In the genomic region with DNA sequence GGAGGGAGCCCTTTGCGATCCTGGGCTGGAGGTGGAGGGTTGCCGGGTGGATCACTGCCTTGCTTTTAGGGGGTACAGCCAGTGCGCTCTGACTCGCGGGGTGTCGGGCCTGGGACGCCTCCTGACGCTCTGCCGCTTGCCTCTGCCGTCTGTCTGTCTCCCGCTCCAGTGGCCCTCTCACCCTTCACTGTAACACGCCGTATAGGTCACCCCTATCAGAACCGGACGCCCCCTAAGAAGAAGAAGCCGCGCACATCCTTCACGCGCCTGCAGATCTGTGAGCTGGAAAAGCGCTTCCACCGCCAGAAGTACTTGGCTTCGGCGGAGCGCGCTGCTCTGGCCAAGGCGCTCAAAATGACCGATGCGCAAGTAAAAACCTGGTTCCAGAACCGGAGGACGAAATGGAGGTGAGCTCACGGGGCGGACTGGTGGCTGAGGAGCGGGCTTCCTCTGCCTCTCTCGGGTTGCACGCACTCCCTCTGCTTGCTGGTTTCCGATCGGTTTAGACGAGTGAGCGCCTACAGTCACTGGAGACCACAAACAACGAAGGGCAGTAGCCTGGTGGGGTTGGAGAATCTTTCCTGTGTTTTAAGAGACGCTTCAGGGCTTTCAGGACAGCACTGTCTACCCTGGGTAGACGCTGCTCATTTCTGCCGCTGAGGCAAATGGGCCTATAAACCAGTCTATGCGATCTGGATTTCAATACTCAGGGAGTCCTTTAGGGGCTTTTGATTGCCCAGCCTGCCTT, we compare ENCODE assay signal across 11 mouse cellular contexts. TPM values are rescaled to one million over a fixed set of nuclear protein-coding genes. Genes with fewer than 3 reads are reported as not detected.
A peak's percentile ranks its signal among the peaks of the same experiment; 100 is the strongest.
DNase-seq lines count a peak whose midpoint lies in the region; ATAC-seq and TF ChIP-seq lines count a peak whose summit lies in the region.
"Had no signal": no experiment of that assay in that cellular context is flagged by ENCODE, and none has a peak within 500 bp of the region (broad histone marks: within the 10 kb centered on the region; RNA-seq: fewer than 3 reads in every experiment).

No protein-coding gene starts in this region.

- TF ChIP-seq POLR2A in spleen, adult 2 months (IDR thresholded peaks at IDR 0.05; ENCODE audit: low read depth, low read length) = no peak

- peaks cover 97% of the 10 kb centered on the region for H3K27me3 ChIP-seq in heart, embryonic 14.5 days (ENCODE audit: control insufficient read depth, insufficient read depth, low read length)
- H3K27me3 ChIP-seq in spleen, adult 2 months (ENCODE audit: control insufficient read depth, insufficient read depth, low read length) = peaks cover 31% of the 10 kb centered on the region
- peaks cover 100% of the 10 kb centered on the region for H3K27me3 ChIP-seq in limb, embryonic 10.5 days (ENCODE audit: low read depth, poor library complexity, severe bottlenecking)
- peaks cover 87% of the 10 kb centered on the region for H3K27me3 ChIP-seq in forebrain, embryonic 16.5 days (replicated peaks; ENCODE audit: control insufficient read depth, insufficient read depth, low read length)

- peaks cover 2 to 8% of the 10 kb centered on the region in 2 experiments; a peak in 3 of 4 replicates for H3K4me1 ChIP-seq in heart, embryonic 14.5 days (ENCODE audit: control insufficient read depth in 2 of 2, insufficient read depth in 2 of 2, low read length in 2 of 2)
- H3K4me1 ChIP-seq in spleen, adult 2 months (ENCODE audit: control insufficient read depth, insufficient read depth, insufficient read length) = no peaks in the 10 kb centered on the region
- H3K4me1 ChIP-seq in limb, embryonic 10.5 days = peaks cover 47% of the 10 kb centered on the region
- peaks cover 11% of the 10 kb centered on the region for H3K4me1 ChIP-seq in forebrain, embryonic 16.5 days (replicated peaks; ENCODE audit: control insufficient read depth, insufficient read depth, low read length)

- no peaks in the 10 kb centered on the region for H3K36me3 ChIP-seq in heart, embryonic 14.5 days (ENCODE audit: control insufficient read depth, insufficient read depth, low read length)
- no peaks in the 10 kb centered on the region for H3K36me3 ChIP-seq in spleen, adult 2 months (ENCODE audit: control insufficient read depth, insufficient read depth, low read length)
- H3K36me3 ChIP-seq in limb, embryonic 10.5 days = no peaks in the 10 kb centered on the region
- H3K36me3 ChIP-seq in forebrain, embryonic 16.5 days (ENCODE audit: control insufficient read depth, insufficient read depth) = no peaks in the 10 kb centered on the region

- peak overlapping the region in 1 of 2 experiments; percentile 20; a peak in 2 of 4 replicates for H3K4me3 ChIP-seq in heart, embryonic 14.5 days (ENCODE audit: control insufficient read depth in 1 of 2, insufficient read depth in 1 of 2, low read depth in 1 of 2, low read length in 2 of 2)
- peak overlapping the region; percentile 36 for H3K4me3 ChIP-seq in spleen, adult 2 months (ENCODE audit: extremely low read depth, insufficient read depth, insufficient read length)
- peak overlapping the region; percentile 25 for H3K4me3 ChIP-seq in limb, embryonic 10.5 days
- no peak overlapping the region for H3K4me3 ChIP-seq in forebrain, embryonic 16.5 days (replicated peaks; ENCODE audit: low read length)

- no peak for ATAC-seq in heart, embryonic 14.5 days (ENCODE audit: insufficient number of reproducible peaks, insufficient read depth, low FRiP score, low read depth)
- ATAC-seq in forebrain, embryonic 16.5 days = no peak

- no peaks in the 10 kb centered on the region for H3K9me3 ChIP-seq in heart, embryonic 14.5 days (ENCODE audit: control insufficient read depth, low read length)
- H3K9me3 ChIP-seq in limb, embryonic 10.5 days (replicated peaks) = no peaks in the 10 kb centered on the region
- H3K9me3 ChIP-seq in forebrain, embryonic 16.5 days (ENCODE audit: control insufficient read depth, low read length) = no peaks in the 10 kb centered on the region

- H3K27ac ChIP-seq in heart, embryonic 14.5 days (replicated peaks in 1 of 2; ENCODE audit: control insufficient read depth in 1 of 2, insufficient read depth in 1 of 2, low read depth in 2 of 2, low read length in 2 of 2) = no peak overlapping the region
- H3K27ac ChIP-seq in spleen, adult 2 months (ENCODE audit: insufficient read depth, low read length) = peak overlapping the region; percentile 1; the same call in 1 of the 2 replicates
- H3K27ac ChIP-seq in limb, embryonic 10.5 days = no peak overlapping the region
- no peak overlapping the region for H3K27ac ChIP-seq in forebrain, embryonic 16.5 days (ENCODE audit: low read length)

- H3K4me2 ChIP-seq in heart, embryonic 14.5 days (ENCODE audit: low read length) = peak overlapping the region; percentile 41
- no peak overlapping the region for H3K4me2 ChIP-seq in forebrain, embryonic 16.5 days (ENCODE audit: low read length)

- whole genome bisulfite sequencing in heart, embryonic 14.5 days = 3% methylated on average over 44 of the region's 44 CpGs
- 7% methylated on average over 44 of the region's 44 CpGs for WGBS in spleen, adult 2 months
- WGBS in limb, embryonic 10.5 days = under 1% methylated on average over 44 of the region's 44 CpGs
- WGBS in forebrain, embryonic 16.5 days = under 1% methylated on average over 44 of the region's 44 CpGs

- no peak overlapping the region for H3K9ac ChIP-seq in heart, embryonic 14.5 days (ENCODE audit: low read length)
- H3K9ac ChIP-seq in forebrain, embryonic 16.5 days (replicated peaks; ENCODE audit: low read depth, low read length) = no peak overlapping the region

- intact Hi-C loops in heart, postnatal 14 days (cut with DNase I) = no loop called here

- no peak for DNase-seq in heart, postnatal 14 days
- no peak for DNase-seq in spleen, adult 2 months (ENCODE audit: low read depth in 1 of 2, low spot score in 2 of 2)
- no peak for DNase-seq in spleen, adult 18-20 months
- peak; percentile 73 for DNase-seq in limb, embryonic 10.5 days (ENCODE audit: low spot score)
- DNase-seq in right cerebral cortex, postnatal 14 days = no peak
- no peak for DNase-seq in cerebellum, adult 11 months

- TF ChIP-seq CTCF in spleen, adult 2 months (IDR thresholded peaks at IDR 0.05; ENCODE audit: extremely low read depth, insufficient read depth, insufficient read length, insufficient replicate concordance) = no peak

RNA-seq across cellular contexts. Expression of a gene that starts 3.0 kb away (rescaled TPM):
- polyA plus RNA-seq in heart, embryonic 14.5 days (2014; fragmentation: Nextera tagmentation; extraction: Ambion mirVana) = 0.22 TPM in 1 of 2 replicates, not detected in the other
- total RNA-seq in heart, postnatal 14 days (2021) = under 1 TPM; 0.22 to 0.27 TPM
- polyA plus RNA-seq in spleen, adult 2 months (2012; rRNA removed) = 37.3 and 51.1 TPM in 2 replicates
- polyA plus RNA-seq in limb, embryonic 10.5 days (2016; fragmentation: Nextera tagmentation; extraction: Ambion mirVana) = 0.15 and 0.36 TPM in 2 replicates
- polyA plus RNA-seq in forebrain, embryonic 16.5 days (2015; fragmentation: Nextera tagmentation; extraction: Ambion mirVana) = not detected in 2 replicates
- total RNA-seq: gastrocnemius, adult 18-20 months had no signal
- polyA plus RNA-seq: kidney, embryonic 14.5 days; lung, embryonic 16.5 days had no signal

Comparison
In these comparisons a context has a peak if more than half of its experiments do, and no peak if none do; other contexts are left out.
1. RNA of a gene that starts 3.0 kb away (polyA plus RNA-seq): 37.3 to 51.1 TPM in spleen, adult 2 months; 0.22 TPM in heart, embryonic 14.5 days, 0.15 to 0.36 TPM in limb, embryonic 10.5 days and not detected in forebrain, embryonic 16.5 days; every median in the first group is over 10 times any median in the second.